Mouse (Mus musculus) forelimb bud, embryonic 11.5 days (tissue): ENCODE results near the gene Rchy1.
"Not testable (repeated sequence)": the region's sequence is repeated elsewhere in the genome, so short reads cannot be mapped to it uniquely, and the experiment has no call there.

Experiments used
- DNase-seq: peaks from one replicate; pipeline ENCODE4 v3.0.0-alpha.2; 2012; ENCODE audit warnings: low read depth, low spot score

Rchy1 gene

DNA sequence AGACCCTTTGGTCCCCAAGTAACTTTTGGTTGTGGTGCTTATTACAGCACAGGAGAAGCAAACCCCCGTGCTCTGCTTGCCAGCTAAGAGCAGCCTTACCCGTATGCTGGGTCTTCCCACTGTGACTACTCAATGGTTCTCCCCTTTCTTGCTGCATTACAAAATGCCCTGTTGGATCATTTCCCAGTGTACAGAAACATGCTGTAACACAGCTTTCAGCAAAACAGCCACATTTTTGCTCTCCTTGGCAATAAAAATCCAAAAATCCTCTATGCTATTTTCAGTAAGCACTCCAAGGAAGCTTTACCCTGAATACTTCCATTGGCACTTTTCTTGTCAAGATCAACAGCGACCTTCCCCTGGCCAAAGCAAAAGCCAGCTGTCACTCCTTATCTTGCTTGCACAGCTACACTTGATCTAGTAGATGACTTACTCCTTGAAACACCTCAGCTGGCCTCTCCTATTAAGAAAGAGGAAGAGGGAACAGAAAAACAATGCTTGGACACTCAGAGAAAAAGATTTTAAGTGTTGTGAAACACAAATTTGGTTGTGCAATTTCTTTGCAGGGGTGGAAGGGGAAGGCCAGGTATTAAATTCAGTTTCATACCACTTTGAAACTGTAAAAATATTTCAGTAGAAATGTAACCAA is 2.1 kb downstream of the Rchy1 start:
- DNase-seq: no peak

- DNase-seq: no peak
Measured at GRCm38 (mm10) chr5:91959986-91960385, 2.9 kb downstream of the Rchy1 start.

DNA sequence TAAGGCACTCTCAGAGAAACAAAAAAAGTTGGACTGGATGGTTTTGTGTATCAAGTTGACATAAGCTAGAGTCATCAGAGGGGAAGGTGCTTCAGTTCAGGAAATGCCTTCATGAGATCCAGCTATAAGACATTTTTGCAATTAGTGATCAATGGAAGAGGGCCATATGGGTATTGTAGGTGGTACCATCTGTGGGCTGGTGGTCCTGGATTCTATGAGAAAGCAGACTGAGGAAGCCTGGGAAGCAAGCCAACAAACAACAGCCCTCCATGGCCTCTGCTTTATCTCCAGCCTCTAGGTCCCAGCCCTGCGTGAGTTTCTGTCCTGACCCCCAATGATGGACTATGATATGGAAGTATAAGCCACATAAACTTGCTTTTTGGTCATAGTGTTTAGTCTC is 3.8 kb downstream of the Rchy1 start:
- no peak for DNase-seq

- no peak for DNase-seq
Measured at GRCm38 (mm10) chr5:91956991-91957760, 5.7 kb downstream of the Rchy1 start.

DNA sequence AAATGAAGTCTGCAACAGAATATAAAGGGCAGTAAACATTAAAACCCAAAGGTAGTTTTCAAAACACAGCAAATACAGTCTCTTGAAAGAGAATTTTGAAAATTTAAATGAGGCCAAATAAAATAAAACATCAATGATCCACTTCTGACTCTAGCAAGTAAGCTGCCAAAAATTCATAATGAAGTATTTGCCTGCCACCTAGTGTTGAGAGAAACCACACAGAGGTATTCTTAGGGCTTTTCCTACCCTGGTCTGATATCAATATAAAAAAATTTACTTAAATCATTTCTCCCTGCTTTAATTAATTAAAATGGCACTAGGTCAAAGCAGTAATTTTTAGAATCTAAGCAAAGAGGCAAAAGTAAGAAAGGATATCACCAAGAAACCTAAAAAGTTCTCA is 11.5 kb downstream of the Rchy1 start:
- no peak for DNase-seq

DNA sequence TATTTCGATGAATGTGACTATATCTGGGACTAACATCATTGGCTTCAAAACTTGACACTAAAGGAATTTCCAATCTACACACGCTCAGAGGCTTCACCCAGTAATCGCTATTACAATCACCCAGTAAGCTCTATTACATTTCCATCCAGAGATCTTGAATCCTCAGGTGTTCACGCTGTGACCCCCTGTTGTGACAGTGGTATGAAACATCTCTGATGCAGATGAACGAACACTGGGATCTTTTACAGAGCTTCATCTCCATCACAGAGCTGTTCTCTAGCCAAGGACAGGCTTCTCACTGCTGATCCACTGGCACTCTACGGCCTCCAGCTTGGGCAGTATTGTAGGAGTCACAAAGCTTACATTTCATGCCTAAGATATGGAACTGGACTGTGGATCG is 13.4 kb downstream of the Rchy1 start:
- no peak for DNase-seq

DNA sequence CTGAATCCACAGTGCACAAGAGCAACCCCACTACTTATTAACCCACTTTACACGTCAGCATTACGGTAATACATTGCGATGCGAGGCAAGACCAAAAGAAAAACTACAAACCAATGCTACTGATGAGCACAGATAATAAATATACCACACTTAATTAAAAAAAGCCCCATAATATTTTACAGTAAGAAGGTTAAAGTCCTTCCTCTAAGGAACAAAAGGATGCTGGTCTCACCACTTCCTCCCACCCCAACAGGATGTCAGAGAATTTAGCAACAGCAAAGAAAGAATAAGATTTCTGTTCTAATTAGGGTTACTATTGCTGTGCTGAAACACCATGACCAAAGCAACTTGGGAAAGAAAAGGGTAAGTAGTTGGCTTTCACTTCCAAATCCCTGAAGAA is 15.9 kb downstream of the Rchy1 start:
- no peak for DNase-seq

- not testable (repeated sequence) for DNase-seq
Measured at GRCm38 (mm10) chr5:91945609-91946008, 17.3 kb downstream of the Rchy1 start.

DNA sequence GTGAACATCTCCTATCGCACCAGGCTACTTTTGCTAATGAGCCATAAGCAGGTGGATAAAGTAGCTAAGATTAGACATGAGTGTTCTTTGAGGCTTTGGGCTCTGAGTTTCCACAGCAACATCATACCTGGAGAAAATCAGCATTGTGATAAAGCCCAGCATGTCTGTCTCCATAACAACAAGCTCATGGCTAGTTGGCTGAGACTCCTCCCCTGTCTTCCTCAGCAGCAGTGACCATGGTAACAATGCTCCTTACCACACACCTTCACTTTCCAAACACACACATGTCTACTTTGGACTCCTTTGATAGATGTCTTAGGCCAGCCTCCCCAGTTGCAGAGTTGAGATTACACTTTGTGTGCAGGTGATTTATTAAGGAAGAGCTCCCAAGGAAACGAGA is 49.6 kb downstream of the Rchy1 start:
- no peak for DNase-seq

DNA sequence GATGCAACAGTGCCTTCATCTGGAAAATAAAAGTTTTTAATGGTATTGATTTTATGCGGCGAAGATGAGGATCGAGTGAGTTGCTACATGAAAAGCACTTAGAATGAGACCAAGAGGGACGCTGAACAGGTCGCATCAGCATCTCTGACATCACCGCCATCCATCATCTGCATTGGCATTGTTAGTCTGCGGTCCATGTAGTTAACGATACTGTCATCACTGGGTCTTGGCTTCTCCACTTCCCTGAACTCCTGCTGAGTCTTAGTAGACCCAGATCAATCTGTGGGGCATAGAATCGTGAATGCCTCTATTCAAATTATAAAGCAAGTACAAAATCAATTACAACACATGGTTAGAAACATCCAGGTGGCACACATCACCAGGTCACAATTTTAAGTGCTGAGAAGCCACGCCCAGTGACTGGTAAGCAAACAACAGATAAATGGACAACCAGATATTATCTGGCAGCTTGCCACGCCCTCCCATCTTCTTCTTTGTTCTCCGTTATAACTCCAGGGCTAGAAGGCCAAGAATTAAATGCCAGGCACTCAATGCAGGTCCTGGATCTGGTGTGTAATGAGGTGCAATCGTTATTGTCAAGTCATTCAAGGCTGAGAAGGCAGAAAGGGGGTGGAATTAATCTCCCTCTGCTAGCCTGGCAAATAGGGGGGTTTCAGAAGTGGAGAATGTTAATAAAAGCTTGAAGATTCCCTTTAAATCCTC is 51.3 kb downstream of the Rchy1 start:
- no peak for DNase-seq

DNA sequence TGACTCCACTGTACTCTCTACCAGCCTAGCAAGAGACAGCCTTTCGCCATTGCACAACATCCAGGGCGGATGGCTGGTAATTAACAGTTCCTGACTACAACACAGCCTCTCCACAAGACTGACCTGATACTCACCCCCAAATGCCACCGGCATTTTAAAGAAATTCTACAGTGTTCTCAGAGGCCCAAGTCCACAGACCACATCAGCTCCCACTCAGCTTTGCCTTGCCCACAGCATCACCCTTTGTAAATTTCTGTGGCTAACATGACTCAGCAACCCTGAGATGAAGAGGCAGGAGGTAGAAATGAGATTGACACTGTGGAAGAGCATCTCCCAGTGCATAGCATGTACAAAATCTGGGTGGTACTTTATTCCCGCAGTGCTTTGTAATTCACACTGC is 52.3 kb downstream of the Rchy1 start:
- no peak for DNase-seq

- no peak for DNase-seq
Measured at GRCm38 (mm10) chr5:91909010-91909620, 53.8 kb downstream of the Rchy1 start.
